Mouse (Mus musculus) adrenal gland, postnatal 10 days (tissue): ENCODE results near the gene Tpst2. TPM values are rescaled to one million over a fixed set of nuclear protein-coding genes. Genes with fewer than 3 reads are reported as not detected.
A peak's percentile ranks its signal among the peaks of the same experiment; 100 is the strongest.
"Not testable (repeated sequence)": the region's sequence is repeated elsewhere in the genome, so short reads cannot be mapped to it uniquely, and the experiment has no call there.

Experiments used
- DNase-seq: peaks from one replicate; pipeline ENCODE4 v3.0.0; 2021; ENCODE audit warnings: mixed read lengths
- total RNA-seq, 2 experiments: library from RNA; stranded (reverse); gene quantifications; 2 replicates each; pipeline ENCODE4 v1.2.3; 2021

Tpst2 gene
- total RNA-seq, 2 experiments from 2014 or later: 116 to 169 TPM

DNA sequence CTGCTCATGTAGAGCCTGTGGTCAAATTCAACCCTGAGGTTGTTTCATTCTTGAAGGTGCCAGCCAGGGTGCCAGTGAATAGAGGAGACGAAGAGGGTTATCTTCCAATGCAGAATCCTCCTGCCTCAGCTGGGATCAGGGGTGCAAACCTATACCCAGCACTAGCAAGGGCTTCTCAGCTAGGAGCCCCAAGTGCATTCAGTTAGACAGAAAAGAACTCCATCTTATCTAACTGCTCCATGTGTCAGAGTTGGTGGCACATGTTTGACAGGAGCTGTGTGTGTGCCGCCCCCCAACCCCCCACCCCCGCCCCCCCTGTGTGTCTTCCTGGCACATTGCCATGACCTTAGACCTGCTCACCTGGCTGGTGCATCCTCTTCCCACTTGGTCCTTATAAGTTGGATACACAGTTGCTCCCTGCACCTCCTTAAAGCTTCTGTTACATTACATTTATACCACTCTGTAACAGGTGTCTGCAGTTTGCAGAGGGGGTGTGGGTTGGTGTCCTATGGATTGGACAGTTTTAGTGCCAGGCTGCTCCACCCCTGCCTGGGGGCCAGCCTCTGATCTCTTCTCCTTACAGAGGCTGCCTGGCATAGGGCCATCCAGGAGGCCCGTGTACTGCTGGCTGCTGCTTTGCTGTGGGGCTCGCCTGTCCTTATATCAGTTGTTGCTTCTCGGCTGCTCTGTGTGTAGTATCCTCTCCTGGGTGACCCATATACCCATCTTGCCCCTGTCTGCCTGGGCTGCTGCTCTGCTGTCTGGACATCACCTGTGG, 20.1 kb downstream of the Tpst2 start:
- no peak for DNase-seq

DNA sequence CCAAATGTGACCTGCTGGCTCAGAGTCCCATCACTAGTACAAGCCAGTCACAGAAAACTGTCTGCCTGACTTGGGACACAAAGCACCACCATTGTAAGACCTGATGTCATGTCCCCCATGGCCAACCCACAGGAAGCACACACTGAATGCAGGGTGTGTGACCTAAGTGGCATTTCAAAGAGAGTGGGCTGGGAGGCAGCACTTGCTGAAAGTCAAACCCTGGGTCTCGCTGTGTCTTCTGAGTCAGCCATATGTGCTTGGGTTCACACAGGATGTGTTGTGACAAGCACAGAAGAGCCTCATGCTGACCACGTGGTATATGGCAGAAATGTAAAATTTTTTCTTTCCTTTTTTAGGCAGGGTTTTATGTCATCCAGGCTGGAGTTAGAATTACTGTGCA, 20.8 kb downstream of the Tpst2 start:
- no peak for DNase-seq

- DNase-seq: peak; percentile 81
These were observed 21.9 kb downstream of the Tpst2 start for GRCm38 (mm10) chr5:112298226-112298988.

- no peak for DNase-seq
These were observed 22.9 kb downstream of the Tpst2 start for GRCm38 (mm10) chr5:112299399-112299798.

GRCm38 (mm10) chr5:112300112-112300511, 23.6 kb downstream of the Tpst2 start:
- DNase-seq: no peak

GRCm38 (mm10) chr5:112300721-112301308, 24.3 kb downstream of the Tpst2 start:
- DNase-seq: no peak

GRCm38 (mm10) chr5:112301694-112302093, 25.2 kb downstream of the Tpst2 start:
- no peak for DNase-seq

DNA sequence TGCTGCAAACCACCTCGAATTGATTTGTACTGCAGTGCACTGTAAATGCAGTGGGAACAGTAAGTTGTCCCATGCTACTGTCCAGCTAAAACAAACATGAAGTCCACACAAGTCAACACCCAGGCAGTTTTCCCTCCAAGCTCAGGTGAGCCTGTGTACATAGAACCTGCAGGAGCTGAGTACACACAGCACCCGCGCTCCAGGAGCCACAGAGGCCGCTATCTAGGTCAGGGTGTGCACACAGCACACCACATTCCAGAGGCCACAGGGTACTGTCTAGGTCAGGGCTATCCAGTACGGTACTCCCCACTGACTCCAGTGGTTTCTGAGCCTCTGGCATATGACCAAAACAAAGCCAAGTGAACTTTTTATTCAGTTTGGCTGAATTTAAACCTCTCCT, 25.8 kb downstream of the Tpst2 start:
- DNase-seq: no peak

- no peak for DNase-seq
These were observed 29.4 kb downstream of the Tpst2 start for GRCm38 (mm10) chr5:112305842-112306241.

- no peak for DNase-seq
These were observed 36.9 kb downstream of the Tpst2 start for GRCm38 (mm10) chr5:112313222-112313885.

GRCm38 (mm10) chr5:112316468-112316867, 40.0 kb downstream of the Tpst2 start:
- no peak for DNase-seq

DNA sequence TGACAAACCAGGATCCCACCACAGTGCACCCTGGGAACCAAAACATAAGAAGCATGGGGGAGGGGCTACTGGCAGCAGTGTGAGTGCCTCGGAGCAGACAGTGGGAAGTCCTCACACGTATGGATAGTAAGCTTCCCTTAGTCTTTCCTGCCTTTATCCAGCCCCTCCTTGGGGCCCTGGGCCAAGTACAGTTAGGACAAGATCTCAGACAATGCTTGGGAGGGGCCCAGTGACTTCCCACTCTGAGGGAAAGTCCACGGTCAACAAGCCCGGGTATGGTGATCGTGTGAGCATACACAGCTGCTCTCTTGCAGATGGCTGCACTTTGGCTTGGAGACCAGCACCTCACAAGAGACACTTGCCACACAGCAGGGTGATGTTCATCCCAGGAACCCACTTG, 40.8 kb downstream of the Tpst2 start:
- DNase-seq: no peak

GRCm38 (mm10) chr5:112319343-112319742, 42.9 kb downstream of the Tpst2 start:
- DNase-seq: not testable (repeated sequence)

GRCm38 (mm10) chr5:112320379-112320778, 43.9 kb downstream of the Tpst2 start:
- no peak for DNase-seq

GRCm38 (mm10) chr5:112320936-112321335, 44.4 kb downstream of the Tpst2 start:
- DNase-seq: no peak

- DNase-seq: no peak
These were observed 44.9 kb downstream of the Tpst2 start for GRCm38 (mm10) chr5:112321376-112321775.

DNA sequence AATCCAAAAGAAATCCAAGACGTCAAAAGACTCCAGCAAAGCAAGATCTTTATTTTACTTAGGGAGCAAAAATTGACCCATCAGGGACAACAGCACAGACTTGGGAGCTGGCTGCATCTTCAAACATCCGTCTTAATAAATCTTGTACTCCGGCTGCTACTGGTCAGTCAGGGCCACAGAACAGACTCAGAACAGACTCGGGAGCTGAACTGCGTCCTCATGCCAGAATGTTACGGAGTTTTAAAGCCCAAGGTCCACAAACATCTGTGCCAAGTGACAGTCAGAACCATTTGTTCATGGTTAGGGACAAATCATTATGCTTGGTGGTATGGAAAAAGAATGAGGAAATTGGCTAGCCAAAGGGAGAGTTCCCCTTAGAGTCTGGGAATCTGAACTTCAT, 46.8 kb downstream of the Tpst2 start:
- DNase-seq: peak; percentile 43

- DNase-seq: peak; percentile 77
These were observed 48.4 kb downstream of the Tpst2 start for GRCm38 (mm10) chr5:112324637-112325545.

GRCm38 (mm10) chr5:112325546-112326445, 49.3 kb downstream of the Tpst2 start, which contains the start of gene Tfip11:
Gene Tfip11, plus strand, starts transcription at chr5:112326358.
- peak; percentile 97 for DNase-seq

GRCm38 (mm10) chr5:112326446-112327009, 50.0 kb downstream of the Tpst2 start:
- no peak for DNase-seq
